8 mouse cellular contexts compared by ENCODE assay signal in the genomic region with DNA sequence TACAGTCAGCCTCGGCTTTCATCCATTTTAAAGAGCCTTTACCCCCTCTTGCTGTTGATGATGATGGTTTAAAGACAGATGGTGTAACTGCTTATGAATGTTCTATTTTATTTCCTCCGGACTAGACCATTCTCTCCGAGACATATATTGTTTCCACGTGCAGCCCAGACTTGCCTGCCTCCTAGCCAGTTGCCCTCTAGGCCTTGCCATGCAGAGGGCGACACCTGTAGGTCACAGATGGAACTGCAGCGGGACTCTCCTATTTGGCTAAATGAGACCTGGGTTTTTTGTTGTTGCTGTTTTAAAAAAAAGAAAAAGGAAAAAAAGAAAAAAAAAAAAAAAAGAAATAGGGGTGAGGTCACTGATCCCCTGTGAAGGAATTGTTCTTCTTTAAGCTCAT.
DNase-seq lines count a peak whose midpoint lies in the region; ATAC-seq and TF ChIP-seq lines count a peak whose summit lies in the region.

No protein-coding gene starts in this region.

- no peak overlapping the region for H3K4me2 ChIP-seq in kidney, embryonic 14.5 days (replicated peaks; ENCODE audit: low read depth, low read length)
- no peak overlapping the region for H3K4me2 ChIP-seq in intestine, embryonic 15.5 days (replicated peaks)
- H3K4me2 ChIP-seq in limb, embryonic 11.5 days (ENCODE audit: low read depth, severe bottlenecking) = no peak overlapping the region
- H3K4me2 ChIP-seq in myocyte (ENCODE audit: low read depth) = peak overlapping the region; percentile 38

- no peak for ATAC-seq in kidney, embryonic 14.5 days (ENCODE audit: low FRiP score, low TSS enrichment)
- ATAC-seq in intestine, embryonic 15.5 days = 0 out of 2 replicates have a peak, but pooled peaks have one; percentile 46
- no peak for ATAC-seq in limb, embryonic 11.5 days (ENCODE audit: insufficient number of reproducible peaks, low FRiP score, low TSS enrichment, low read depth)

- H3K79me2 ChIP-seq in myocyte (ENCODE audit: control insufficient read depth, insufficient read depth) = no peaks in the 10 kb centered on the region

- no peak overlapping the region for H3K27ac ChIP-seq in kidney, embryonic 14.5 days (ENCODE audit: low read depth, low read length)
- no peak overlapping the region for H3K27ac ChIP-seq in intestine, embryonic 15.5 days
- no peak overlapping the region for H3K27ac ChIP-seq in limb, embryonic 11.5 days (replicated peaks; ENCODE audit: low read depth, low read length)

- H3K9ac ChIP-seq in kidney, embryonic 14.5 days (ENCODE audit: low read depth, low read length) = no peak overlapping the region
- H3K9ac ChIP-seq in intestine, embryonic 15.5 days = no peak overlapping the region
- H3K9ac ChIP-seq in limb, embryonic 11.5 days (ENCODE audit: low read length) = no peak overlapping the region

- H3K4me3 ChIP-seq in kidney, embryonic 14.5 days (ENCODE audit: low read length) = no peak overlapping the region
- no peak overlapping the region for H3K4me3 ChIP-seq in intestine, embryonic 15.5 days (replicated peaks)
- H3K4me3 ChIP-seq in limb, embryonic 11.5 days (ENCODE audit: low read depth, low read length) = no peak overlapping the region
- H3K4me3 ChIP-seq in myocyte = no peak overlapping the region

- H3K4me1 ChIP-seq in kidney, embryonic 14.5 days (ENCODE audit: control insufficient read depth, insufficient read depth, low read length) = no peaks in the 10 kb centered on the region
- H3K4me1 ChIP-seq in intestine, embryonic 15.5 days (replicated peaks) = peaks cover 22% of the 10 kb centered on the region
- peaks cover 7% of the 10 kb centered on the region for H3K4me1 ChIP-seq in limb, embryonic 11.5 days (ENCODE audit: control insufficient read depth, insufficient read depth, low read length)

- H3K27me3 ChIP-seq in kidney, embryonic 14.5 days (ENCODE audit: control insufficient read depth, insufficient read depth, low read length) = no peaks in the 10 kb centered on the region
- H3K27me3 ChIP-seq in intestine, embryonic 15.5 days (replicated peaks) = no peaks in the 10 kb centered on the region
- H3K27me3 ChIP-seq in limb, embryonic 11.5 days (ENCODE audit: control insufficient read depth, insufficient read depth, low read length) = no peaks in the 10 kb centered on the region
- H3K27me3 ChIP-seq in myocyte (ENCODE audit: control insufficient read depth, insufficient read depth, insufficient read length) = no peaks in the 10 kb centered on the region

- H3K9me3 ChIP-seq in kidney, embryonic 14.5 days (ENCODE audit: control insufficient read depth, low read length) = no peaks in the 10 kb centered on the region
- no peaks in the 10 kb centered on the region for H3K9me3 ChIP-seq in intestine, embryonic 15.5 days
- H3K9me3 ChIP-seq in limb, embryonic 11.5 days (ENCODE audit: control insufficient read depth, low read length) = no peaks in the 10 kb centered on the region

- no peak for TF ChIP-seq POLR2A in myocyte (IDR thresholded peaks at IDR 0.05; ENCODE audit: insufficient read length, low read depth)

- DNase-seq in kidney, adult 11 months = peak; percentile 66
- peak; percentile 79 for DNase-seq in cerebellum, adult 8-10 months
- peak; percentile 86 to 90 for DNase-seq in frontal cortex, postnatal 25 days (ENCODE audit: low spot score in 2 of 2)
- DNase-seq in limb, embryonic 11.5 days (ENCODE audit: low spot score) = peak; percentile 94
- peak; percentile 74 to 91 for DNase-seq in spleen, postnatal 4 days (ENCODE audit: low spot score in 2 of 2)

- H3ac ChIP-seq in myocyte (ENCODE audit: control insufficient read depth, insufficient read length) = no peak overlapping the region

- WGBS in kidney, embryonic 14.5 days = 11% methylated on average over 6 of the region's 6 CpGs
- 8% methylated on average over 6 of the region's 6 CpGs for WGBS in intestine, embryonic 15.5 days
- 3% methylated on average over 6 of the region's 6 CpGs for WGBS in limb, embryonic 11.5 days

- H3K36me3 ChIP-seq in kidney, embryonic 14.5 days (ENCODE audit: control insufficient read depth, insufficient read depth, low read length) = 0 out of 2 replicates have a peak, but pooled peaks cover under 1% of the 10 kb centered on the region
- H3K36me3 ChIP-seq in intestine, embryonic 15.5 days = 0 out of 2 replicates have a peak, but pooled peaks cover 1% of the 10 kb centered on the region
- no peaks in the 10 kb centered on the region for H3K36me3 ChIP-seq in limb, embryonic 11.5 days (ENCODE audit: control insufficient read depth, insufficient read depth, low read length)
- peaks cover under 1% of the 10 kb centered on the region for H3K36me3 ChIP-seq in myocyte (ENCODE audit: control insufficient read depth, insufficient read depth)

TF ChIP-seq in myocyte, 11 proteins besides CTCF, POLR2A, EP300 and RAD21:
- TF ChIP-seq CEBPB (IDR thresholded peaks at IDR 0.05; ENCODE audit: insufficient read depth, poor library complexity, severe bottlenecking) (no peak), MAX (IDR thresholded peaks at IDR 0.05; ENCODE audit: low read depth) (no peak), TCF12 (IDR thresholded peaks at IDR 0.05; ENCODE audit: insufficient read depth, poor library complexity, severe bottlenecking) (no peak), TCF3 (IDR thresholded peaks at IDR 0.05; ENCODE audit: insufficient read length, low read depth) (no peak), REST (IDR thresholded peaks at IDR 0.05; ENCODE audit: insufficient read depth, insufficient read length) (no peak), POLR2AphosphoS2 (IDR thresholded peaks at IDR 0.05; ENCODE audit: insufficient read length, low read depth) (no peak), MYOD1 (IDR thresholded peaks at IDR 0.05; ENCODE audit: control insufficient read depth in 1 of 3, insufficient read length in 2 of 3, low read depth in 2 of 3) (peak in 2 of 3 experiments; percentile 4 to 17), MYOG (IDR thresholded peaks at IDR 0.05; ENCODE audit: control insufficient read depth in 1 of 3, insufficient read depth in 1 of 3, insufficient read length in 2 of 3, low read depth in 2 of 3) (peak in 1 of 3 experiments; percentile 8)
